Mouse (Mus musculus): ENCODE measurements around the gene Aspn. TPM values are rescaled to one million over a fixed set of nuclear protein-coding genes. Genes with fewer than 3 reads are reported as not detected.
A peak's percentile ranks its signal among the peaks of the same experiment; 100 is the strongest.

The Aspn gene
- polyA plus RNA-seq, 1 experiment from 2014 or later = 0.52 TPM

GRCm38 (mm10) chr13:49545646-49546045 is 1.4 kb downstream of the Aspn start:
- Histone ChIP-seq H3K4me1 (ENCODE audit: control insufficient read depth, insufficient read depth, low read length) (no peaks in the 10 kb centered on the region), H3K36me3 (ENCODE audit: control insufficient read depth, insufficient read depth, low read length) (no peaks in the 10 kb centered on the region), H3K27me3 (replicated peaks; ENCODE audit: control insufficient read depth, insufficient read depth, low read length) (no peaks in the 10 kb centered on the region), H3K27ac (ENCODE audit: low read depth, low read length) (no peak overlapping the region), H3K9me3 (replicated peaks; ENCODE audit: control insufficient read depth, low read length) (no peaks in the 10 kb centered on the region), H3K4me2 (ENCODE audit: low read length) (no peak overlapping the region), H3K4me3 (ENCODE audit: low read depth, low read length) (no peak overlapping the region), H3K9ac (ENCODE audit: low read length) (no peak overlapping the region)
- DNase-seq (ENCODE audit: low spot score) (no peak), ATAC-seq (no peak)
- WGBS = 75% methylated on average over 3 of the region's 3 CpGs

GRCm38 (mm10) chr13:49546517-49546916 is 2.3 kb downstream of the Aspn start:
- H3K36me3 ChIP-seq (ENCODE audit: control insufficient read depth, insufficient read depth, low read length) = no peaks in the 10 kb centered on the region
- no peak overlapping the region for H3K4me3 ChIP-seq (ENCODE audit: low read depth, low read length)
- H3K9ac ChIP-seq (ENCODE audit: low read length) = no peak overlapping the region
- no peak overlapping the region for H3K27ac ChIP-seq (ENCODE audit: low read depth, low read length)
- 81% methylated on average over 1 of the region's 1 CpGs for WGBS
- no peak for DNase-seq (ENCODE audit: low spot score)
- no peak overlapping the region for H3K4me2 ChIP-seq (ENCODE audit: low read length)
- H3K4me1 ChIP-seq (ENCODE audit: control insufficient read depth, insufficient read depth, low read length) = no peaks in the 10 kb centered on the region
- no peak for ATAC-seq
- H3K27me3 ChIP-seq (replicated peaks; ENCODE audit: control insufficient read depth, insufficient read depth, low read length) = no peaks in the 10 kb centered on the region
- H3K9me3 ChIP-seq (replicated peaks; ENCODE audit: control insufficient read depth, low read length) = no peaks in the 10 kb centered on the region

- no peak overlapping the region for H3K9ac ChIP-seq (ENCODE audit: low read length)
- no peak overlapping the region for H3K4me3 ChIP-seq (ENCODE audit: low read depth, low read length)
- H3K27ac ChIP-seq (ENCODE audit: low read depth, low read length) = no peak overlapping the region
- DNase-seq (ENCODE audit: low spot score) (no peak), ATAC-seq (no peak)
- 83% methylated on average over 1 of the region's 1 CpGs for WGBS
- H3K4me1 ChIP-seq (ENCODE audit: control insufficient read depth, insufficient read depth, low read length) = no peaks in the 10 kb centered on the region
- H3K9me3 ChIP-seq (replicated peaks; ENCODE audit: control insufficient read depth, low read length) = no peaks in the 10 kb centered on the region
- H3K4me2 ChIP-seq (ENCODE audit: low read length) = no peak overlapping the region
- H3K36me3 ChIP-seq (ENCODE audit: control insufficient read depth, insufficient read depth, low read length) = no peaks in the 10 kb centered on the region
- H3K27me3 ChIP-seq (replicated peaks; ENCODE audit: control insufficient read depth, insufficient read depth, low read length) = no peaks in the 10 kb centered on the region
Observed at GRCm38 (mm10) chr13:49547563-49548150, 3.4 kb downstream of the Aspn start.

- WGBS = 95% methylated on average over 3 of the region's 3 CpGs
- no peaks in the 10 kb centered on the region for H3K36me3 ChIP-seq (ENCODE audit: control insufficient read depth, insufficient read depth, low read length)
- ATAC-seq = no peak
- DNase-seq (ENCODE audit: low spot score) = no peak
- H3K9me3 ChIP-seq (replicated peaks; ENCODE audit: control insufficient read depth, low read length) = no peaks in the 10 kb centered on the region
- H3K4me3 ChIP-seq (ENCODE audit: low read depth, low read length) = no peak overlapping the region
- H3K27ac ChIP-seq (ENCODE audit: low read depth, low read length) = no peak overlapping the region
- H3K4me1 ChIP-seq (ENCODE audit: control insufficient read depth, insufficient read depth, low read length) = no peaks in the 10 kb centered on the region
- no peak overlapping the region for H3K9ac ChIP-seq (ENCODE audit: low read length)
- no peak overlapping the region for H3K4me2 ChIP-seq (ENCODE audit: low read length)
- H3K27me3 ChIP-seq (replicated peaks; ENCODE audit: control insufficient read depth, insufficient read depth, low read length) = no peaks in the 10 kb centered on the region
Observed at GRCm38 (mm10) chr13:49549616-49550015, 5.4 kb downstream of the Aspn start.

- Histone ChIP-seq H3K4me1 (ENCODE audit: control insufficient read depth, insufficient read depth, low read length) (no peaks in the 10 kb centered on the region), H3K27me3 (replicated peaks; ENCODE audit: control insufficient read depth, insufficient read depth, low read length) (no peaks in the 10 kb centered on the region), H3K36me3 (ENCODE audit: control insufficient read depth, insufficient read depth, low read length) (no peaks in the 10 kb centered on the region), H3K27ac (ENCODE audit: low read depth, low read length) (no peak overlapping the region), H3K4me2 (ENCODE audit: low read length) (no peak overlapping the region), H3K4me3 (ENCODE audit: low read depth, low read length) (no peak overlapping the region), H3K9ac (ENCODE audit: low read length) (no peak overlapping the region), H3K9me3 (replicated peaks; ENCODE audit: control insufficient read depth, low read length) (no peaks in the 10 kb centered on the region)
- no peak for DNase-seq (ENCODE audit: low spot score)
- WGBS = 80% methylated on average over 5 of the region's 5 CpGs
- no peak for ATAC-seq
Observed at GRCm38 (mm10) chr13:49554519-49554918, 10.3 kb downstream of the Aspn start.

GRCm38 (mm10) chr13:49556203-49556602 is 12.0 kb downstream of the Aspn start:
- Histone ChIP-seq H3K4me1 (ENCODE audit: control insufficient read depth, insufficient read depth, low read length) (no peaks in the 10 kb centered on the region), H3K36me3 (ENCODE audit: control insufficient read depth, insufficient read depth, low read length) (no peaks in the 10 kb centered on the region), H3K4me3 (ENCODE audit: low read depth, low read length) (no peak overlapping the region), H3K27me3 (replicated peaks; ENCODE audit: control insufficient read depth, insufficient read depth, low read length) (no peaks in the 10 kb centered on the region), H3K27ac (ENCODE audit: low read depth, low read length) (no peak overlapping the region), H3K4me2 (ENCODE audit: low read length) (no peak overlapping the region), H3K9me3 (replicated peaks; ENCODE audit: control insufficient read depth, low read length) (no peaks in the 10 kb centered on the region), H3K9ac (ENCODE audit: low read length) (no peak overlapping the region)
- no peak for ATAC-seq
- 82% methylated on average over 1 of the region's 1 CpGs for WGBS
- DNase-seq (ENCODE audit: low spot score) = peak; percentile 6

- H3K4me2 ChIP-seq (ENCODE audit: low read length) = no peak overlapping the region
- no peak for ATAC-seq
- H3K9ac ChIP-seq (ENCODE audit: low read length) = no peak overlapping the region
- no peaks in the 10 kb centered on the region for H3K27me3 ChIP-seq (replicated peaks; ENCODE audit: control insufficient read depth, insufficient read depth, low read length)
- no peaks in the 10 kb centered on the region for H3K9me3 ChIP-seq (replicated peaks; ENCODE audit: control insufficient read depth, low read length)
- no peak overlapping the region for H3K27ac ChIP-seq (ENCODE audit: low read depth, low read length)
- H3K36me3 ChIP-seq (ENCODE audit: control insufficient read depth, insufficient read depth, low read length) = no peaks in the 10 kb centered on the region
- no peak overlapping the region for H3K4me3 ChIP-seq (ENCODE audit: low read depth, low read length)
- no peak for DNase-seq (ENCODE audit: low spot score)
- H3K4me1 ChIP-seq (ENCODE audit: control insufficient read depth, insufficient read depth, low read length) = no peaks in the 10 kb centered on the region
- 59% methylated on average over 1 of the region's 1 CpGs for WGBS
Observed at GRCm38 (mm10) chr13:49556924-49557323, 12.7 kb downstream of the Aspn start.

- H3K36me3 ChIP-seq (ENCODE audit: control insufficient read depth, insufficient read depth, low read length) = no peaks in the 10 kb centered on the region
- no peak overlapping the region for H3K9ac ChIP-seq (ENCODE audit: low read length)
- 37% methylated on average over 2 of the region's 2 CpGs for WGBS
- no peaks in the 10 kb centered on the region for H3K27me3 ChIP-seq (replicated peaks; ENCODE audit: control insufficient read depth, insufficient read depth, low read length)
- H3K4me3 ChIP-seq (ENCODE audit: low read depth, low read length) = no peak overlapping the region
- no peak overlapping the region for H3K4me2 ChIP-seq (ENCODE audit: low read length)
- no peaks in the 10 kb centered on the region for H3K9me3 ChIP-seq (replicated peaks; ENCODE audit: control insufficient read depth, low read length)
- H3K4me1 ChIP-seq (ENCODE audit: control insufficient read depth, insufficient read depth, low read length) = no peaks in the 10 kb centered on the region
- H3K27ac ChIP-seq (ENCODE audit: low read depth, low read length) = no peak overlapping the region
- peak; percentile 22 for DNase-seq (ENCODE audit: low spot score)
- ATAC-seq = no peak
Observed at GRCm38 (mm10) chr13:49559185-49559584, 14.9 kb downstream of the Aspn start.

GRCm38 (mm10) chr13:49560886-49561285 is 16.6 kb downstream of the Aspn start:
- no peak overlapping the region for H3K9ac ChIP-seq (ENCODE audit: low read length)
- ATAC-seq = no peak
- H3K4me3 ChIP-seq (ENCODE audit: low read depth, low read length) = no peak overlapping the region
- H3K27me3 ChIP-seq (replicated peaks; ENCODE audit: control insufficient read depth, insufficient read depth, low read length) = no peaks in the 10 kb centered on the region
- H3K4me2 ChIP-seq (ENCODE audit: low read length) = no peak overlapping the region
- no peaks in the 10 kb centered on the region for H3K4me1 ChIP-seq (ENCODE audit: control insufficient read depth, insufficient read depth, low read length)
- DNase-seq (ENCODE audit: low spot score) = no peak
- H3K36me3 ChIP-seq (ENCODE audit: control insufficient read depth, insufficient read depth, low read length) = no peaks in the 10 kb centered on the region
- no peaks in the 10 kb centered on the region for H3K9me3 ChIP-seq (replicated peaks; ENCODE audit: control insufficient read depth, low read length)
- 72% methylated on average over 2 of the region's 2 CpGs for WGBS
- H3K27ac ChIP-seq (ENCODE audit: low read depth, low read length) = no peak overlapping the region

Measured in forebrain, embryonic 14.5 days (tissue).